Mouse (Mus musculus): ENCODE data around the gene Sh3yl1. TPM values are rescaled to one million over a fixed set of nuclear protein-coding genes. Genes with fewer than 3 reads are reported as not detected.

The Sh3yl1 gene
- polyA plus RNA-seq, 2 experiments: 7.4 to 11.3 TPM

- ATAC-seq (ENCODE audit: low FRiP score, low read depth) (no peak), DNase-seq (ENCODE audit: low spot score) (no peak)
- H3K27ac ChIP-seq (replicated peaks; ENCODE audit: low read depth, low read length): no peak overlapping the region
- 81% methylated on average over 7 of the region's 7 CpGs for WGBS
- H3K9ac ChIP-seq (ENCODE audit: low read depth, low read length, severe bottlenecking): no peak overlapping the region
- no peaks in the 10 kb centered on the region for H3K4me1 ChIP-seq (ENCODE audit: control insufficient read depth, insufficient read depth, low read length)
- H3K4me2 ChIP-seq (replicated peaks; ENCODE audit: low read depth, low read length, severe bottlenecking): no peak overlapping the region
- no peak overlapping the region for H3K4me3 ChIP-seq (replicated peaks; ENCODE audit: low read length)
- TF ChIP-seq POLR2A (IDR thresholded peaks at IDR 0.05; ENCODE audit: borderline replicate concordance, extremely low read depth, insufficient read depth, insufficient read length): no peak
- peaks cover 14% of the 10 kb centered on the region for H3K36me3 ChIP-seq (ENCODE audit: control insufficient read depth, insufficient read depth, low read length)
- H3K27me3 ChIP-seq (ENCODE audit: control insufficient read depth, insufficient read depth, low read length): no peaks in the 10 kb centered on the region
- H3K9me3 ChIP-seq (ENCODE audit: control insufficient read depth, low read length): no peaks in the 10 kb centered on the region
These were observed 20.0 kb upstream of the Sh3yl1 start for GRCm38 (mm10) chr12:30891438-30891837.

GRCm38 (mm10) chr12:30897039-30897438 lies 14.4 kb upstream of the Sh3yl1 start:
- WGBS: 93% methylated on average over 4 of the region's 4 CpGs
- Histone ChIP-seq H3K9ac (ENCODE audit: low read depth, low read length, severe bottlenecking) (no peak overlapping the region), H3K4me1 (ENCODE audit: control insufficient read depth, insufficient read depth, low read length) (no peaks in the 10 kb centered on the region), H3K27me3 (ENCODE audit: control insufficient read depth, insufficient read depth, low read length) (no peaks in the 10 kb centered on the region), H3K4me3 (replicated peaks; ENCODE audit: low read length) (no peak overlapping the region), H3K36me3 (ENCODE audit: control insufficient read depth, insufficient read depth, low read length) (peaks cover 36% of the 10 kb centered on the region), H3K4me2 (replicated peaks; ENCODE audit: low read depth, low read length, severe bottlenecking) (no peak overlapping the region), H3K9me3 (ENCODE audit: control insufficient read depth, low read length) (no peaks in the 10 kb centered on the region), H3K27ac (replicated peaks; ENCODE audit: low read depth, low read length) (no peak overlapping the region)
- DNase-seq (ENCODE audit: low spot score): no peak
- no peak for ATAC-seq (ENCODE audit: low FRiP score, low read depth)
- no peak for TF ChIP-seq POLR2A (IDR thresholded peaks at IDR 0.05; ENCODE audit: borderline replicate concordance, extremely low read depth, insufficient read depth, insufficient read length)

- H3K9ac ChIP-seq (ENCODE audit: low read depth, low read length, severe bottlenecking): no peak overlapping the region
- ATAC-seq (ENCODE audit: low FRiP score, low read depth): no peak
- no peak overlapping the region for H3K27ac ChIP-seq (replicated peaks; ENCODE audit: low read depth, low read length)
- H3K4me1 ChIP-seq (ENCODE audit: control insufficient read depth, insufficient read depth, low read length): peaks cover 9% of the 10 kb centered on the region; the same call in 1 of the 2 replicates
- H3K27me3 ChIP-seq (ENCODE audit: control insufficient read depth, insufficient read depth, low read length): no peaks in the 10 kb centered on the region
- no peak overlapping the region for H3K4me3 ChIP-seq (replicated peaks; ENCODE audit: low read length)
- no peak for TF ChIP-seq POLR2A (IDR thresholded peaks at IDR 0.05; ENCODE audit: borderline replicate concordance, extremely low read depth, insufficient read depth, insufficient read length)
- H3K4me2 ChIP-seq (replicated peaks; ENCODE audit: low read depth, low read length, severe bottlenecking): no peak overlapping the region
- peaks cover 12% of the 10 kb centered on the region for H3K36me3 ChIP-seq (ENCODE audit: control insufficient read depth, insufficient read depth, low read length)
- DNase-seq (ENCODE audit: low spot score): no peak
- WGBS: 87% methylated on average over 1 of the region's 1 CpGs
- H3K9me3 ChIP-seq (ENCODE audit: control insufficient read depth, low read length): no peaks in the 10 kb centered on the region
These were observed 2.8 kb upstream of the Sh3yl1 start for GRCm38 (mm10) chr12:30908658-30909057.

- ATAC-seq (ENCODE audit: low FRiP score, low read depth): no peak
- Histone ChIP-seq H3K9me3 (ENCODE audit: control insufficient read depth, low read length) (no peaks in the 10 kb centered on the region), H3K27me3 (ENCODE audit: control insufficient read depth, insufficient read depth, low read length) (no peaks in the 10 kb centered on the region), H3K4me2 (replicated peaks; ENCODE audit: low read depth, low read length, severe bottlenecking) (no peak overlapping the region), H3K4me3 (replicated peaks; ENCODE audit: low read length) (no peak overlapping the region), H3K36me3 (ENCODE audit: control insufficient read depth, insufficient read depth, low read length) (0 out of 2 replicates have a peak, but pooled peaks cover 6% of the 10 kb centered on the region), H3K4me1 (ENCODE audit: control insufficient read depth, insufficient read depth, low read length) (peaks cover 9% of the 10 kb centered on the region; the same call in 1 of the 2 replicates), H3K9ac (ENCODE audit: low read depth, low read length, severe bottlenecking) (no peak overlapping the region), H3K27ac (replicated peaks; ENCODE audit: low read depth, low read length) (no peak overlapping the region)
- no peak for DNase-seq (ENCODE audit: low spot score)
- TF ChIP-seq POLR2A (IDR thresholded peaks at IDR 0.05; ENCODE audit: borderline replicate concordance, extremely low read depth, insufficient read depth, insufficient read length): no peak
- WGBS: 94% methylated on average over 2 of the region's 2 CpGs
These were observed 1.6 kb upstream of the Sh3yl1 start for GRCm38 (mm10) chr12:30909881-30910280.

GRCm38 (mm10) chr12:30910860-30911259 lies 608 bp upstream of the Sh3yl1 start:
- TF ChIP-seq POLR2A (IDR thresholded peaks at IDR 0.05; ENCODE audit: borderline replicate concordance, extremely low read depth, insufficient read depth, insufficient read length): no peak
- peak overlapping the region; percentile 63 for H3K4me3 ChIP-seq (replicated peaks; ENCODE audit: low read length)
- WGBS: 20% methylated on average over 8 of the region's 8 CpGs
- peaks cover 9% of the 10 kb centered on the region; the same call in 1 of the 2 replicates for H3K4me1 ChIP-seq (ENCODE audit: control insufficient read depth, insufficient read depth, low read length)
- H3K27ac ChIP-seq (replicated peaks; ENCODE audit: low read depth, low read length): peak overlapping the region; percentile 55
- H3K9me3 ChIP-seq (ENCODE audit: control insufficient read depth, low read length): no peaks in the 10 kb centered on the region
- H3K27me3 ChIP-seq (ENCODE audit: control insufficient read depth, insufficient read depth, low read length): no peaks in the 10 kb centered on the region
- peak overlapping the region; percentile 88 for H3K4me2 ChIP-seq (replicated peaks; ENCODE audit: low read depth, low read length, severe bottlenecking)
- DNase-seq (ENCODE audit: low spot score) (peak; percentile 8), ATAC-seq (ENCODE audit: low FRiP score, low read depth) (no peak)
- H3K9ac ChIP-seq (ENCODE audit: low read depth, low read length, severe bottlenecking): peak overlapping the region; percentile 77
- 0 out of 2 replicates have a peak, but pooled peaks cover 6% of the 10 kb centered on the region for H3K36me3 ChIP-seq (ENCODE audit: control insufficient read depth, insufficient read depth, low read length)

- WGBS: under 1% methylated on average over 19 of the region's 19 CpGs
- DNase-seq (ENCODE audit: low spot score) (peak; percentile 17), ATAC-seq (ENCODE audit: low FRiP score, low read depth) (0 out of 2 replicates have a peak, but pooled peaks have one; percentile 21)
These were observed 547 bp downstream of the Sh3yl1 start for GRCm38 (mm10) chr12:30912048-30912381.

More at GRCm38 (mm10) chr12:30912048-30912381, 547 bp downstream of the Sh3yl1 start:
- TF ChIP-seq POLR2A (IDR thresholded peaks at IDR 0.05; ENCODE audit: borderline replicate concordance, extremely low read depth, insufficient read depth, insufficient read length): no peak
- Histone ChIP-seq H3K4me2 (replicated peaks; ENCODE audit: low read depth, low read length, severe bottlenecking) (peak overlapping the region; percentile 88), H3K9ac (ENCODE audit: low read depth, low read length, severe bottlenecking) (peak overlapping the region; percentile 77), H3K4me1 (ENCODE audit: control insufficient read depth, insufficient read depth, low read length) (peaks cover 9% of the 10 kb centered on the region; the same call in 1 of the 2 replicates), H3K36me3 (ENCODE audit: control insufficient read depth, insufficient read depth, low read length) (0 out of 2 replicates have a peak, but pooled peaks cover 6% of the 10 kb centered on the region), H3K9me3 (ENCODE audit: control insufficient read depth, low read length) (no peaks in the 10 kb centered on the region), H3K27me3 (ENCODE audit: control insufficient read depth, insufficient read depth, low read length) (no peaks in the 10 kb centered on the region), H3K4me3 (replicated peaks; ENCODE audit: low read length) (peak overlapping the region; percentile 63), H3K27ac (replicated peaks; ENCODE audit: low read depth, low read length) (no peak overlapping the region)

All from limb, embryonic 14.5 days (tissue).